Comparison of ENCODE assay signal across 24 mouse cellular contexts in genomic region chr7:64369841-64370240, GRCm38 (mm10).
"Had no signal": no experiment of that assay in that cellular context is flagged by ENCODE, and none has a peak within 500 bp of the region (broad histone marks: within the 10 kb centered on the region; RNA-seq: fewer than 3 reads in every experiment).

No protein-coding gene starts in this region.

- H3K4me3 ChIP-seq: heart, adult 2 months; heart, embryonic 13.5 days; heart, embryonic 15.5 days; hindbrain, embryonic 13.5 days; hindbrain, embryonic 15.5 days; kidney, embryonic 15.5 days; limb, embryonic 13.5 days; limb, embryonic 15.5 days; liver, embryonic 12.5 days had no signal

- H3K27ac ChIP-seq: heart, adult 2 months; heart, embryonic 13.5 days; heart, embryonic 15.5 days; hindbrain, embryonic 13.5 days; hindbrain, embryonic 15.5 days; hindbrain, postnatal 0 days; kidney, embryonic 15.5 days; kidney, postnatal 0 days; limb, embryonic 13.5 days; limb, embryonic 15.5 days; liver, embryonic 12.5 days; liver, embryonic 14.5 days had no signal

- DNase-seq: gastrocnemius, postnatal 14 days; gastrocnemius, postnatal 36 days; heart, adult 2 months; heart, postnatal 14 days; heart, postnatal 36 days; kidney, adult 11 months; kidney, adult 2 months; kidney, adult 9 months; kidney, postnatal 14 days; kidney, postnatal 36 days; layer of hippocampus, adult 9-11 months; layer of hippocampus, postnatal 36 days; left cerebral cortex, postnatal 4 days had no signal
